Mouse (Mus musculus): ENCODE results near the gene Fastkd5. TPM values are rescaled to one million over a fixed set of nuclear protein-coding genes. Genes with fewer than 3 reads are reported as not detected.
"Not testable (repeated sequence)": the region's sequence is repeated elsewhere in the genome, so short reads cannot be mapped to it uniquely, and the experiment has no call there.

Gene Fastkd5
- total and polyA plus RNA-seq, 2 experiments from 2014 or later, result 8.1 to 10.0 TPM

DNA sequence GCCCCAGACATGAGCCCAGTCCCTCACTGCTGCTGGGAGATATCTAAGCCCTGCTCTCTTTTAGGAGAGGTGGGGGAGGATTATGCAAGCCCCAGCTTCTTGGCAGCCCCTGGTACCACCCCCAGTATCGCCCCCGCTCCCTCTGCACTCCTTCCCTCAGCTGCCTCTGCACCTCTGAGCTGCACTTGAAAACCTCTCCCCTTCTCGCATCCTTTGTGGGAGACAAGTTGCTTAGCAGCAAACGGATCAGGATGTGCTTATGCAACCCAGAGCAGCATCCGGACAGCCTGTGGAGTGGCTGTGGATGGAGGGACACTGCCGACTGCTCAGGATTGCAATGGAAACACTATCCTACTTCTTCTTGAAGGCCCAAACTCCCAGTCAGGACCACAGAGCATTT, 27.7 kb upstream of the Fastkd5 start:
- Histone ChIP-seq H3K4me3 (ENCODE audit: low read depth, low read length) (no peak overlapping the region), H3K4me1 (ENCODE audit: insufficient read depth) (no peaks in the 10 kb centered on the region), H3K27me3 (ENCODE audit: insufficient read depth, low read length) (no peaks in the 10 kb centered on the region), H3K27ac (ENCODE audit: low read depth, low read length) (no peak overlapping the region), H3K36me3 (ENCODE audit: insufficient read depth) (peaks cover 82% of the 10 kb centered on the region), H3K4me2 (ENCODE audit: low read depth) (no peak overlapping the region), H3K9ac (no peak overlapping the region), H3K9me3 (ENCODE audit: low read length) (no peaks in the 10 kb centered on the region)
- ATAC-seq (no peak), DNase-seq (no peak)
- WGBS, result 88% methylated on average over 6 of the region's 6 CpGs
- TF ChIP-seq CTCF (IDR thresholded peaks at IDR 0.05; ENCODE audit: low read depth), result no peak

DNA sequence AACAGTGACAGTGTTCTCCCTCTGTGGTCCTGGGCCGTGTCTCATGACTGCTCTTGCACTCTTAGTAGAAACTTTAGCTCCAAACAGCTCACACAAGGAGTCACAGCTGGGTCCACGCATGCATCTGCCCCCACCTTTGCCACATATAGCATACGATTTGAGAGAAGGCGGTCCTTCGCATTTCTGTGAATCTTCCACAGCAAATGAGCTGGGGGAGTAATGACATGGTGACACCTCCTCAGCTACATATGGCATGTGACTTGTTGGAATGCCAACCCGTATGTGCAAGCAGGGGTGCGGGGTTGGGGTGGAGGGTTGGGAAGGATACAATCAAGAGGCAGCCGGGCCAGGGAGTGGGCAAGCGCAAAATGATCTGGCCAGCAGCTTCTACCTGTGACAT, 26.7 kb upstream of the Fastkd5 start:
- peaks cover 80% of the 10 kb centered on the region for H3K36me3 ChIP-seq (ENCODE audit: insufficient read depth)

DNA sequence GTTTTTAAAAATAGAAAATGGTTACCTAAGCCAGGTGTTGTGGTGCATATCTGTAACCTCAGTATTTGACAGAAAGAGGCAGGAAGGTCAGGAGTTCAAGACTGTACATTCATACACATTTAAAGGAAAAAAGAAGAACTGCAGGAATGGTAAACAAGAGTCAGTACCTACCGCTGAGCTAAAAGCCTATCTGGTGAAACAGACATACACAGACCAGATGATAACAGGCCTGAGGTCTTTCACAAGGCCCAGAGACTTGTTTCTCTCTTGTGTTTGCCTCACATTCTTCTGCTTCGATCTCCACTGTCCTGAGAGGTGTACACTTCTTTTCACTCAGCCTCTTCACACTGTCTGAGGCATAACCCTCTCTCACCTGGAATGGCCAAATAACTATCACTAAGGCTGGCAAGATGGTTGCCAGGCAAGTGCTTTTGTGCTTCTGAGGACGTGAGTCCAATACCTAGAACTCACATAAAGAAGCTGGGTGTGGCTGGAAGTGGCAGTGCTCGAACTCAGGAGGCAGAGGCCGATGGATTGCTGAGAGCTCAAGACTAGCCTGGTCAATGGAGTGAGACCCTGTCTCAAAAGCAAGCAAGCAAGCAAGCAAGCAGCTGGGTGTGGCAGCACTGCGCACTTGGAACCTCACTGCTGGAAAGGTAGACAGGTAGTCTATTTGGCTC, 26.0 kb upstream of the Fastkd5 start:
- no peak for DNase-seq
- no peaks in the 10 kb centered on the region for H3K4me1 ChIP-seq (ENCODE audit: insufficient read depth)
- H3K27ac ChIP-seq (ENCODE audit: low read depth, low read length), result no peak overlapping the region
- 92% methylated on average over 6 of the region's 6 CpGs for WGBS
- no peak overlapping the region for H3K4me3 ChIP-seq (ENCODE audit: low read depth, low read length)
- peaks cover 80% of the 10 kb centered on the region for H3K36me3 ChIP-seq (ENCODE audit: insufficient read depth)
- H3K27me3 ChIP-seq (ENCODE audit: insufficient read depth, low read length), result no peaks in the 10 kb centered on the region
- H3K9me3 ChIP-seq (ENCODE audit: low read length), result no peaks in the 10 kb centered on the region
- ATAC-seq, result no peak
- H3K9ac ChIP-seq, result no peak overlapping the region
- no peak for TF ChIP-seq CTCF (IDR thresholded peaks at IDR 0.05; ENCODE audit: low read depth)
- no peak overlapping the region for H3K4me2 ChIP-seq (ENCODE audit: low read depth)

More for the DNA sequence above, 26.7 kb upstream of the Fastkd5 start:
- ATAC-seq (no peak), DNase-seq (no peak)
- 94% methylated on average over 9 of the region's 9 CpGs for WGBS
- H3K9ac ChIP-seq, result no peak overlapping the region
- H3K4me3 ChIP-seq (ENCODE audit: low read depth, low read length), result no peak overlapping the region
- H3K27ac ChIP-seq (ENCODE audit: low read depth, low read length), result no peak overlapping the region
- no peaks in the 10 kb centered on the region for H3K4me1 ChIP-seq (ENCODE audit: insufficient read depth)
- no peak for TF ChIP-seq CTCF (IDR thresholded peaks at IDR 0.05; ENCODE audit: low read depth)
- no peak overlapping the region for H3K4me2 ChIP-seq (ENCODE audit: low read depth)
- no peaks in the 10 kb centered on the region for H3K9me3 ChIP-seq (ENCODE audit: low read length)
- no peaks in the 10 kb centered on the region for H3K27me3 ChIP-seq (ENCODE audit: insufficient read depth, low read length)

DNA sequence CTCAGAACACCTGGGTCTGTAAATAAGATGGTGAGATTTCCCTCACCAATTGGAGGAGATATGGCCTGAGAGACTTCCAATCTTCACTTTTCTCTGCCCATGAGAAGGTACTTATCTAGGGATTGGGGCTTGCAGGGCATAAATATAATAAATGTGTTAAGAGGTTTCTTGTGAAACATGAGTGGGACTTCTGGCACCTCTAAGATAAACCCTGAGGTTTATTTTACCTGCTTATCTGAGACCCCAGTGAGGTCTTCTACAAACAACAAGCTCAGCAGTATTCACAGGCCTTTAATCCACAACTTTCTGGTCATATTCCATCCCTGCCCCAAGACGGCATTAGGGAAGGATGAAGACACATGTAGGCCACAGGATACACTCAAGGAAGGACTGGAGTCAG, 23.9 kb upstream of the Fastkd5 start:
- DNase-seq (no peak), ATAC-seq (no peak)
- H3K4me1 ChIP-seq (ENCODE audit: insufficient read depth), result no peaks in the 10 kb centered on the region
- no peak overlapping the region for H3K4me2 ChIP-seq (ENCODE audit: low read depth)
- peaks cover 72% of the 10 kb centered on the region for H3K36me3 ChIP-seq (ENCODE audit: insufficient read depth)
- H3K27ac ChIP-seq (ENCODE audit: low read depth, low read length), result no peak overlapping the region
- WGBS, result 86% methylated on average over 1 of the region's 1 CpGs
- TF ChIP-seq CTCF (IDR thresholded peaks at IDR 0.05; ENCODE audit: low read depth), result no peak
- no peak overlapping the region for H3K9ac ChIP-seq
- no peaks in the 10 kb centered on the region for H3K9me3 ChIP-seq (ENCODE audit: low read length)
- no peak overlapping the region for H3K4me3 ChIP-seq (ENCODE audit: low read depth, low read length)
- H3K27me3 ChIP-seq (ENCODE audit: insufficient read depth, low read length), result no peaks in the 10 kb centered on the region

DNA sequence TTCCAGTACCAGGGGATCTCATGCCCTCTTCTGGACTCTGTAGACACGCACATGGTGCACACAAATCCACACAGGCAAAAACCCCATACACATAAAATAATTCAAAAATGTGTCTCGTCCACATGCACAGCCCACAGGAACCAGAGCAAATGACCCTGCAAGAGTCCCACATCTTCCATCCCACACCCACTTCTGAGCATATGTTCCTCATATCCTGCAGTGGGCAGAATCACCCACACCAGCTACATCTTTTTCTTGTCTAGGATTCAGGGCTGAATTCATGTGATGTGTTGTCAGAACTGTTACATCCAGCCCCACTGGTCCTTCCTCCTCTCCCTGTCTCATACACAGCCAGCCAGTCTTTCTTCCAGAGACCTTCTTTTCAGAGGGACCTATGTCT, 23.5 kb upstream of the Fastkd5 start:
- H3K9me3 ChIP-seq (ENCODE audit: low read length), result no peaks in the 10 kb centered on the region
- no peak overlapping the region for H3K9ac ChIP-seq
- DNase-seq, result no peak
- no peak for TF ChIP-seq CTCF (IDR thresholded peaks at IDR 0.05; ENCODE audit: low read depth)
- WGBS, result 88% methylated on average over 2 of the region's 2 CpGs
- H3K27ac ChIP-seq (ENCODE audit: low read depth, low read length), result no peak overlapping the region
- no peak overlapping the region for H3K4me2 ChIP-seq (ENCODE audit: low read depth)
- ATAC-seq, result no peak
- H3K4me3 ChIP-seq (ENCODE audit: low read depth, low read length), result no peak overlapping the region
- no peaks in the 10 kb centered on the region for H3K4me1 ChIP-seq (ENCODE audit: insufficient read depth)
- peaks cover 67% of the 10 kb centered on the region for H3K36me3 ChIP-seq (ENCODE audit: insufficient read depth)
- no peaks in the 10 kb centered on the region for H3K27me3 ChIP-seq (ENCODE audit: insufficient read depth, low read length)

DNA sequence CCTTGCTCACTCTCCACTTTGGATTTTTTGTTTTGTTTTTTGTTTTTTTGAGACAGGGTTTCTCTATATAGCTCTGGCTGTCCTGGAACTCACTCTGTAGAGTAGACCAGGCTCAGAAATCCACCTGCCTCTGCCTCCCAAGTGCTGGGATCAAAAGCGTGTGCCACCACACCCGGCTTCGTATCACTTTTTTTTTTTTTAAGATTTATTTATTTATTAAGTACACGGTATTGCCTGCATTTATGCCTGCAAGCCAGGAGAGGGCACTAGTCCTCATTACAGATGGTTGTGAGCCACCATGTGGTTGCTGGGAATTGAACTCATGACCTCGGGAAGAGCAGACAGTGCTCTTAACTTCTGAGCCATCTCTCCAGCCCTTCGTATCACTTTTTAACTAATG, 19.2 kb upstream of the Fastkd5 start:
- ATAC-seq; H3K9ac ChIP-seq; H3K9me3 ChIP-seq (ENCODE audit: low read length); H3K4me2 ChIP-seq (ENCODE audit: low read depth); H3K27me3 ChIP-seq (ENCODE audit: insufficient read depth, low read length); H3K4me1 ChIP-seq (ENCODE audit: insufficient read depth); H3K4me3 ChIP-seq (ENCODE audit: low read depth, low read length); DNase-seq; H3K27ac ChIP-seq (ENCODE audit: low read depth, low read length): not testable (repeated sequence)
- H3K36me3 ChIP-seq (ENCODE audit: insufficient read depth), result peaks cover 29% of the 10 kb centered on the region
- 0 out of 2 replicates have a peak, but pooled peaks have one; percentile 7 for TF ChIP-seq CTCF (IDR thresholded peaks at IDR 0.05; ENCODE audit: low read depth)
- 84% methylated on average over 6 of the region's 6 CpGs for WGBS

DNA sequence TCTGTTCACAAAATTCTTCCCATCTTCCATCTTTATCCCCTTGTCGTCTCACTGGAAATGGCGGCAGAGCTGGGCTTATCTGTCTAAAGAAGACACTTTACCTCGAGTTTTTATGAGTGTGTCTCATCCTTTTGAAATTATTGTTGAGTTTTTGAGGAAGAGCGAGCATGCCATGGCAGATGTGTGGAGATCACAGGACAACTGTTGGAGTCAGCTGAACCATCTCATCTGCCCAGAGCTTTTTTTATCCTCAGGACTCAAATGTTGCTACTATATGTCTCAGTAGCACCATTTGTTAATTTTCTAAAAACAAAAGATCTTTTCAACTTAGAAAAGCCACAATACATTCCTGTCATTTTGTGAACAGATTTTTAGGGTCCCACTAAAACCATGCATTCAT, 15.4 kb upstream of the Fastkd5 start:
- Histone ChIP-seq H3K27ac (ENCODE audit: low read depth, low read length) (no peak overlapping the region), H3K4me1 (ENCODE audit: insufficient read depth) (no peaks in the 10 kb centered on the region), H3K4me2 (ENCODE audit: low read depth) (no peak overlapping the region), H3K27me3 (ENCODE audit: insufficient read depth, low read length) (no peaks in the 10 kb centered on the region), H3K36me3 (ENCODE audit: insufficient read depth) (peaks cover under 1% of the 10 kb centered on the region; the same call in 1 of the 2 replicates), H3K9me3 (ENCODE audit: low read length) (no peaks in the 10 kb centered on the region), H3K4me3 (ENCODE audit: low read depth, low read length) (no peak overlapping the region), H3K9ac (no peak overlapping the region)
- TF ChIP-seq CTCF (IDR thresholded peaks at IDR 0.05; ENCODE audit: low read depth), result no peak
- 87% methylated on average over 4 of the region's 4 CpGs for WGBS
- ATAC-seq (no peak), DNase-seq (no peak)
